Mouse (Mus musculus): Measurements from ENCODE around the gene Timm9. TPM values are rescaled to one million over a fixed set of nuclear protein-coding genes. Genes with fewer than 3 reads are reported as not detected.

Timm9 gene
- total RNA-seq (2023), result 4.6 and 7.9 TPM in 2 replicates

GRCm38 (mm10) chr12:71136130-71136973 lies at the start of gene Timm9, which contains the start of gene 2700049A03Rik:
Gene Timm9, minus strand, starts transcription at chr12:71136684.
Gene 2700049A03Rik, plus strand, starts transcription at chr12:71136848.

GRCm38 (mm10) chr12:71111331-71111730 lies 25.2 kb downstream of the Timm9 start, which contains the start of gene Tomm20l:
Gene Tomm20l, plus strand, starts transcription at chr12:71111428.

Other genes starting within 250 kb of the Timm9 start
- gene Actr10, start 198.8 kb downstream of the Timm9 start, total RNA-seq (2023), result 106 and 109 TPM in 2 replicates
- gene Psma3, start 162.1 kb downstream of the Timm9 start, total RNA-seq (2023), result 114 and 115 TPM in 2 replicates
- 64.0 and 87.8 TPM in 2 replicates for gene Arid4a, start 120.7 kb downstream of the Timm9 start, total RNA-seq (2023)
- not detected in 2 replicates for gene Tomm20l, start 25.3 kb downstream of the Timm9 start, total RNA-seq (2023)
- 5.9 and 8.5 TPM in 2 replicates for gene 2700049A03Rik, start 164 bp upstream of the Timm9 start, total RNA-seq (2023)
- 0.19 TPM in 1 of 2 replicates, not detected in the other for gene Dact1, start 173.2 kb upstream of the Timm9 start, total RNA-seq (2023)